Mouse (Mus musculus): ENCODE measurements around the gene Prlh.

The Prlh gene

GRCm38 (mm10) chr1:90952808-90953207 lies at the start of gene Prlh:
TSS of gene Prlh (plus strand) at chr1:90953108.
- no peak for DNase-seq (ENCODE audit: low spot score)

- no peak for DNase-seq (ENCODE audit: low spot score)
These were observed 49.5 kb upstream of the Prlh start for GRCm38 (mm10) chr1:90903211-90903945.

DNA sequence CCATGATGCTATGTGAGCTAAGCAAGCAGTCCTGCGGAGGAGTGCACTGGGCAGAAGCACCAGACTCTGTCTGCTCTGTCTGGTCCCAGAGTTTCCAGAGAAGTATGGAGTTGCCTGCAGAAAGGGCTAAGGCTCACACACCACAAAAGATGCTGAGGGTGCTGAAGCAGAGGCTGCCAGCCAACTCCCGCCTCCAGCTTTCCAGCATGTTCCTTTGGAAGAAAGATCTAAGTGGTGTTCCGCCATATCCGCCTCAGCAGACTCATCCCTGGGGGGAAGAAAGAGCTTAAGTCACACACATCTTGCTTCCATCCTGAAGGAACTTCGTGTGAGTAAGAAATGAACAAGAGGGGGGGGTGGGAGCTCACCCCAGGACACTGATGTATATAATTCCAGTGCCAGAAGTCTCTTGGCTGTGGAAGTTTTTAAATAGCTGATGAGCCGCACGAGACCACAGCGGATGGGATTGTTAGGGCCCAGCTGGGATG lies 48.9 kb upstream of the Prlh start:
- no peak for DNase-seq (ENCODE audit: low spot score)

- no peak for DNase-seq (ENCODE audit: low spot score)
These were observed 48.0 kb upstream of the Prlh start for GRCm38 (mm10) chr1:90904729-90905404.

- no peak for DNase-seq (ENCODE audit: low spot score)
These were observed 46.6 kb upstream of the Prlh start for GRCm38 (mm10) chr1:90906357-90906756.

GRCm38 (mm10) chr1:90909161-90909560 lies 43.7 kb upstream of the Prlh start:
- no peak for DNase-seq (ENCODE audit: low spot score)

- no peak for DNase-seq (ENCODE audit: low spot score)
These were observed 43.2 kb upstream of the Prlh start for GRCm38 (mm10) chr1:90909631-90910152.

DNA sequence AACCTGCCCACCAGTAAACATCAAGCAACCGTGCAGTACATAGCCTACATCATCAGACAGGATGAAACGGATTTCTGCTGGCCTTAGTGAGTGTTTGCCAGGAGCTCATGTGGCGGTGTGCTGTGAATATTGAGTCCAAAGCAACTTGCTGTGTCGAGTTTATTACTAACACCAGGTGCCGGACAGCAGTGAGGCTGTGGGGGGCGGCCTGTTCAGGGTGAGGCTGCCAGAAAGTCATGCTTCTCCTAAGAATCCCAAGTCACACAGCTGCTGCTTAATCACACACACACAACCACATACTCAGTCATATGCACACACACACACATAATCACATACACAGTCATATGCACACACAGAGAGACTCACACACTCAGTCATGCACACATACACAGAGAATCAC lies 39.7 kb upstream of the Prlh start:
- DNase-seq (ENCODE audit: low spot score): no peak

GRCm38 (mm10) chr1:90914948-90915569 lies 37.8 kb upstream of the Prlh start, which contains the start of gene Mlph:
TSS of gene Mlph (plus strand) at chr1:90915085.
- DNase-seq (ENCODE audit: low spot score): no peak

GRCm38 (mm10) chr1:90917509-90917908 lies 35.4 kb upstream of the Prlh start:
- no peak for DNase-seq (ENCODE audit: low spot score)

DNA sequence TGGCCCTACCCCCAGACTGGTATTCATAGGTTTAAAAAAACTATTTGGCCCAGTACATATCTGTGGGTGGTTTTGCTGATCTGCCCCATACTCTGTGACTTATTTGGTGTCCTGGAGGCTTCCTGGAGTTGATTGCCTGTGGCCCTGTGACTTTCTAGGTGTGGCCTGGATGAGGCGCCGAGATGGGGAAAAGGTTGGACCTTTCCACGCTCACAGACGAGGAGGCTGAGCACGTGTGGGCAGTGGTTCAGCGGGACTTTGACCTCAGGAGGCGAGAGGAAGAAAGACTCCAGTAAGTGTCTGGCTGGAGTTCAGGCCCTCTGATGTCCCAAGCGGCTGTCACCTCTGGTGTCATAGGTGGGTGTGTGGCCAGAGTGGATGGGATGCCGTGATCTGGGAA lies 31.2 kb upstream of the Prlh start:
- DNase-seq (ENCODE audit: low spot score): no peak

DNA sequence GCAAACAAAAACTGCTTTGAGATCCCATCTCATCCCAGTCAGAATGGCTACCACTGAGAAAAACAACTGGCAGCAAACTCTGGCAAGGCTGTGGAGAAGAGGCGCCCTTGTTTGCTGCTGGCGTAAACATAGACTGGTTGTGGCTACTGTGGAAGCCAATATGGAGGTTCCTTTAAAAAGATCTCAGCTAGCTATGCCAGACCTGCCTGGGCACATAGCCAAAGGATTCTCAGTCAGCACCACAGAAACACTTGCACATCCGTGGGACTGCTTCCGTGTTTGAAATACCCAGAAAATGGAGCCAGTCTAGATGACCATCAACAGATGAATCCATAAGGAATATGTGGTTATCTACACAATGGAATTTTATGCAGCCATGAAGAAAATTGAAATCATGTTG lies 26.9 kb upstream of the Prlh start:
- no peak for DNase-seq (ENCODE audit: low spot score)

GRCm38 (mm10) chr1:90927308-90927707 lies 25.6 kb upstream of the Prlh start:
- no peak for DNase-seq (ENCODE audit: low spot score)

DNA sequence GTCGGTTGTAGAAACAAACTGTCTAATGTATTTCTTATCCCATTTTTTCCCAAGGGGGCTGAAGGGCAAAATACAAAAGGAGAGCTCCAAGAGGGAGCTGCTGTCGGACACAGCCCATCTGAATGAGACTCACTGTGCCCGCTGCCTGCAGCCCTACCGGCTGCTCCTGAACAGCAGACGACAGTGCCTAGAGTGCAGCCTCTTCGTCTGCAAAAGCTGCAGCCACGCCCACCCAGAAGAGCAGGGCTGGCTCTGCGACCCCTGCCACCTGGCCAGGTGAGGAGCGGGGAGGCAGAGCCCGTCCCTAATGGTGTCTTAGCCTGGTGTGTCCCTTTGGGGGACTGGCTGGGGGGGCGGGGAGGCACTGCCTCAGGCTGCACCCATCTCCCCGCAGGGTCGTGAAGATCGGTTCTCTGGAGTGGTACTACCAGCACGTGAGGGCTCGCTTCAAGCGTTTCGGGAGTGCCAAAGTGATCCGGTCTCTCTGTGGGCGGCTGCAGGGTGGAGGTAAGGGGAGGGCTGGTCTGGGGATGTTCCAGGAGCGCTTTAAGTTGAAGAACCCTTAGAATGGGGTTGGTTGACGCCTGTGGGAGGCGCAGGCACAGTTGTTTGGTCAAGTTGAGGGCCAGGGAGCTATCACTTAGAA lies 24.9 kb upstream of the Prlh start:
- DNase-seq (ENCODE audit: low spot score): no peak

DNA sequence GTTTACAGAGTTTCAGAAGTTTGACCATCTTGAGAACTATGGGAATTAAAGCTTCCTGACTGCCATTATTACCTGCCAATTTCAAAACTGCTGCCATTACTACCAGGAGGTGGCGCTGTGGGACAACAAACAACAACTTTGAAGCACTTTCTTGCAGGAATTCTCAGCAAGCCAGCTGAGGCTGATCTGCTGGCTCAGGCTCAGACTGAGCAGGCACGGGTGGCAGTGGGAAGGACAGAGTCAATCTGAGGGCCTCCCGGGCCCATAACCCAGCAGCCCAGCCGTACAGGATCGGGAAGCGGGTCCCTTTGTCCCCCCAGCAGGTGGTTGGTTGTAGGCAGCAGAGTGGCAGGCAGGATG lies 24.4 kb upstream of the Prlh start:
- peak; percentile 73 for DNase-seq (ENCODE audit: low spot score)

- no peak for DNase-seq (ENCODE audit: low spot score)
These were observed 19.9 kb upstream of the Prlh start for GRCm38 (mm10) chr1:90933001-90933400.

DNA sequence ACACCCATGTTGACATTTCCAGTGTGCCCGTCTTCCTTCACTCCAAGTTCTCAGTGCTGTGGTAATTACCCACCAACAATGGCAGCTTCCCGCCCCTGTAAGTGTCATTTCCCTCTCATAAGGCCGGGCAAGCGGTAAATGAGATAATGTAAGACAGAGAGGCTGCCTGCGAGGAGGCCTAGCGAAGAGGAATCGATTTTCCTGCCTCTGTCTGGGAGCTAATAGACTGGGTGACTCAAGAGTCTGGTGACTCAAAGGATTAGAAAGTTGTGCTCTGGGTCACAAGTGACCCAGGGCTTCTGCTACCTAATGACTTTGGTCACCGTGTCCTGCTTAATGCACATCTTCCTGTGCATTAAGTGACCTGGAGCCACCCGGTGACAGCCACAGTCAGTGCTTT lies 15.9 kb upstream of the Prlh start:
- no peak for DNase-seq (ENCODE audit: low spot score)

- no peak for DNase-seq (ENCODE audit: low spot score)
These were observed 12.9 kb upstream of the Prlh start for GRCm38 (mm10) chr1:90939980-90940379.

GRCm38 (mm10) chr1:90945171-90945570 lies 7.7 kb upstream of the Prlh start:
- no peak for DNase-seq (ENCODE audit: low spot score)

- DNase-seq (ENCODE audit: low spot score): no peak
These were observed 5.7 kb upstream of the Prlh start for GRCm38 (mm10) chr1:90947252-90947651.

DNA sequence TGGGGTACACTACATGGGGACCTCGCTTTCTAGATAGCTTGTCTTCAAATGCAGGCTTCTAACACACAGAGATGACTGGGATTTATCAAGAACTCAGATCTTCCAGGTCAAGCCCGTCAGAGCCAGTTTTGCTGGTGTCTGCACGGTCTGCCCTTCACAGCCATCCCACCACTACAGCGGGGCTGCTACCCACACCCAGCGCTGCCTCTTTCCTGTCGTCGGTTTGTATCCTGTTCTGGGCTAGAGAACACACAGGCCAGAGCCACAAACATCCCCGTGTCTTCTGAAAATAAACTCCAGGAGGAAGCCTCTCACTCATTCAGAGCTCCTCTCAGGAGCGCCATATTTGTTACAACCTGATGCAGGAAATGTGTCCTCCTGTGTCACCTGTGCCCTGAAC lies 3.6 kb upstream of the Prlh start:
- DNase-seq (ENCODE audit: low spot score): no peak

DNA sequence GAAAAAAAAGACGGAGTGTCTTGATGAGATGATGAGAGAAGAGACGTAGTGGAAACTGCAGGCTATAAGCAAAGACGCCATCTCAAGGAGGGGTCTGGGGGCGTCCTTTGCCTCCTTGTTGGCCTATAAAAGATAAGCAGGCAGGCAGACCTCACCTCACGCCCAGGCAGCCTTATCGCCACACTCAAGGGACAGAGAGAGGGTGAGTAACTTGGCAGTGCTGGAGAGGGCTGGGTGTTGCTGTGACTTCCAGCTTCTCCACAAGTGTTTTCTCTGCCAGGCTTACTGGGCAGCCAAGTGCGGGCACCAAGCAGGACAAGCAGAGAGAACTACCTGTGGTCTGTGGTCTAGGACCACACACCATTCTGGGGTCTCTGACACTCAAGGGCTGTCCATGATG lies 1.2 kb upstream of the Prlh start:
- no peak for DNase-seq (ENCODE audit: low spot score)

All from urinary bladder, postnatal 10 days (tissue).